Comparison of ENCODE assay signal across 8 mouse cellular contexts in genomic region chr13:67813710-67814660, GRCm38 (mm10). TPM values are rescaled to one million over a fixed set of nuclear protein-coding genes. Genes with fewer than 3 reads are reported as not detected.
DNase-seq lines count a peak whose midpoint lies in the region; ATAC-seq lines count a peak whose summit lies in the region.

Zfp273 (plus strand) TSS chr13:67813740.

- WGBS in embryonic facial prominence, embryonic 11.5 days, result 6% methylated on average over 31 of the region's 31 CpGs
- WGBS in limb, embryonic 11.5 days, result 6% methylated on average over 31 of the region's 31 CpGs
- 4% methylated on average over 31 of the region's 31 CpGs for WGBS in midbrain, embryonic 14.5 days

- H3K9ac ChIP-seq in embryonic facial prominence, embryonic 11.5 days (replicated peaks; ENCODE audit: low read length), result peak within 1 kb of the TSS; percentile 47
- peak within 1 kb of the TSS; percentile 63 for H3K9ac ChIP-seq in limb, embryonic 11.5 days (ENCODE audit: low read length)
- H3K9ac ChIP-seq in midbrain, embryonic 14.5 days (replicated peaks; ENCODE audit: low read length), result peak within 1 kb of the TSS; percentile 71

- H3K27ac ChIP-seq in embryonic facial prominence, embryonic 11.5 days (replicated peaks; ENCODE audit: low read depth, low read length), result 0 out of 2 replicates have a peak within 1 kb of the TSS, but pooled peaks have one; percentile 38
- no peak within 1 kb of the TSS for H3K27ac ChIP-seq in limb, embryonic 11.5 days (replicated peaks; ENCODE audit: low read depth, low read length)
- H3K27ac ChIP-seq in midbrain, embryonic 14.5 days (replicated peaks; ENCODE audit: low read depth, low read length), result peak within 1 kb of the TSS; percentile 81

- ATAC-seq in embryonic facial prominence, embryonic 11.5 days (replicated peaks; ENCODE audit: insufficient number of reproducible peaks, low FRiP score, low TSS enrichment, low read depth), result peak; percentile 93
- ATAC-seq in limb, embryonic 11.5 days (ENCODE audit: insufficient number of reproducible peaks, low FRiP score, low TSS enrichment, low read depth), result peak; percentile 96
- ATAC-seq in midbrain, embryonic 14.5 days (ENCODE audit: low FRiP score, low TSS enrichment), result peak; percentile 97

- H3K4me3 ChIP-seq in embryonic facial prominence, embryonic 11.5 days (ENCODE audit: low read depth, low read length), result peak within 1 kb of the TSS; percentile 56
- peak within 1 kb of the TSS; percentile 71 for H3K4me3 ChIP-seq in limb, embryonic 11.5 days (ENCODE audit: low read depth, low read length)
- H3K4me3 ChIP-seq in midbrain, embryonic 14.5 days (replicated peaks; ENCODE audit: low read depth, low read length), result peak within 1 kb of the TSS; percentile 71

- H3K9me3 ChIP-seq in embryonic facial prominence, embryonic 11.5 days (replicated peaks; ENCODE audit: control insufficient read depth, low read length), result no peaks in the 10 kb centered on the region
- no peaks in the 10 kb centered on the region for H3K9me3 ChIP-seq in limb, embryonic 11.5 days (ENCODE audit: control insufficient read depth, low read length)
- peaks cover 13% of the 10 kb centered on the region for H3K9me3 ChIP-seq in midbrain, embryonic 14.5 days (ENCODE audit: control insufficient read depth, low read length)

- H3K4me2 ChIP-seq in embryonic facial prominence, embryonic 11.5 days (ENCODE audit: low read depth, low read length), result peak within 1 kb of the TSS; percentile 59
- peak within 1 kb of the TSS; percentile 55 for H3K4me2 ChIP-seq in limb, embryonic 11.5 days (ENCODE audit: low read depth, severe bottlenecking)
- peak within 1 kb of the TSS; percentile 51 for H3K4me2 ChIP-seq in midbrain, embryonic 14.5 days (ENCODE audit: low read length)

- no peaks in the 10 kb centered on the region for H3K36me3 ChIP-seq in embryonic facial prominence, embryonic 11.5 days (replicated peaks; ENCODE audit: control insufficient read depth, insufficient read depth, low read depth, low read length)
- no peaks in the 10 kb centered on the region for H3K36me3 ChIP-seq in limb, embryonic 11.5 days (ENCODE audit: control insufficient read depth, insufficient read depth, low read length)
- H3K36me3 ChIP-seq in midbrain, embryonic 14.5 days (ENCODE audit: control insufficient read depth, insufficient read depth, low read length), result 0 out of 2 replicates have a peak, but pooled peaks cover 7% of the 10 kb centered on the region

- no peaks in the 10 kb centered on the region for H3K4me1 ChIP-seq in embryonic facial prominence, embryonic 11.5 days (ENCODE audit: control insufficient read depth, insufficient read depth, low read length)
- H3K4me1 ChIP-seq in limb, embryonic 11.5 days (ENCODE audit: control insufficient read depth, insufficient read depth, low read length), result no peaks in the 10 kb centered on the region
- no peaks in the 10 kb centered on the region for H3K4me1 ChIP-seq in midbrain, embryonic 14.5 days (ENCODE audit: control insufficient read depth, insufficient read depth, low read length)

- no peaks in the 10 kb centered on the region for H3K27me3 ChIP-seq in embryonic facial prominence, embryonic 11.5 days (ENCODE audit: control insufficient read depth, insufficient read depth, low read length)
- no peaks in the 10 kb centered on the region for H3K27me3 ChIP-seq in limb, embryonic 11.5 days (ENCODE audit: control insufficient read depth, insufficient read depth, low read length)
- no peaks in the 10 kb centered on the region for H3K27me3 ChIP-seq in midbrain, embryonic 14.5 days (ENCODE audit: control insufficient read depth, insufficient read depth, low read length)

- DNase-seq in urinary bladder, adult 18-20 months (ENCODE audit: low spot score in 2 of 2), result peak; percentile 65 to 85
- no peak for DNase-seq in urinary bladder, postnatal 10 days (ENCODE audit: low spot score)
- DNase-seq in embryonic facial prominence, embryonic 11.5 days (ENCODE audit: low spot score), result peak; percentile 86
- peak; percentile 98 for DNase-seq in heart, adult 11 months
- DNase-seq in kidney, adult 18-20 months, result peak; percentile 90
- peak; percentile 81 for DNase-seq in limb, embryonic 11.5 days (ENCODE audit: low spot score)
- DNase-seq in midbrain, embryonic 14.5 days, result peak; percentile 92
- DNase-seq in spleen, adult 18-20 months, result peak; percentile 53 to 71

RNA-seq across cellular contexts. Expression of gene Zfp273, which starts in this region (rescaled TPM):
- polyA plus RNA-seq in embryonic facial prominence, embryonic 11.5 days (2014; fragmentation: Nextera tagmentation; extraction: Ambion mirVana), result 8.3 and 8.7 TPM in 2 replicates
- polyA plus RNA-seq in limb, embryonic 11.5 days (2014; fragmentation: Nextera tagmentation; extraction: Ambion mirVana), result 7.5 and 8.0 TPM in 2 replicates
- polyA plus RNA-seq in midbrain, embryonic 14.5 days (2014; fragmentation: Nextera tagmentation; extraction: Ambion mirVana), result 15.1 and 15.5 TPM in 2 replicates
